Mouse (Mus musculus): ENCODE data around the gene B230217C12Rik. TPM values are rescaled to one million over a fixed set of nuclear protein-coding genes. Genes with fewer than 3 reads are reported as not detected.
"Not testable (repeated sequence)": the region's sequence is repeated elsewhere in the genome, so short reads cannot be mapped to it uniquely, and the experiment has no call there.

B230217C12Rik gene
- polyA plus RNA-seq, 1 experiment from 2014 or later, result 15.1 TPM

GRCm38 (mm10) chr11:97837051-97837450 lies 3.5 kb upstream of the B230217C12Rik start:
- H3K9me3 ChIP-seq (ENCODE audit: control insufficient read depth, low read length); H3K36me3 ChIP-seq (ENCODE audit: control insufficient read depth, insufficient read depth, low read length); H3K9ac ChIP-seq (ENCODE audit: low read depth, low read length); H3K4me3 ChIP-seq (ENCODE audit: low read depth, low read length); ATAC-seq (ENCODE audit: low FRiP score); H3K27ac ChIP-seq (ENCODE audit: low read depth, low read length); H3K4me1 ChIP-seq (replicated peaks; ENCODE audit: control insufficient read depth, insufficient read depth, low read length); H3K27me3 ChIP-seq (ENCODE audit: control insufficient read depth, insufficient read depth, low read length); DNase-seq (ENCODE audit: low spot score); H3K4me2 ChIP-seq (replicated peaks; ENCODE audit: low read depth, low read length): not testable (repeated sequence)
- 66% methylated on average over 9 of the region's 9 CpGs for WGBS

DNA sequence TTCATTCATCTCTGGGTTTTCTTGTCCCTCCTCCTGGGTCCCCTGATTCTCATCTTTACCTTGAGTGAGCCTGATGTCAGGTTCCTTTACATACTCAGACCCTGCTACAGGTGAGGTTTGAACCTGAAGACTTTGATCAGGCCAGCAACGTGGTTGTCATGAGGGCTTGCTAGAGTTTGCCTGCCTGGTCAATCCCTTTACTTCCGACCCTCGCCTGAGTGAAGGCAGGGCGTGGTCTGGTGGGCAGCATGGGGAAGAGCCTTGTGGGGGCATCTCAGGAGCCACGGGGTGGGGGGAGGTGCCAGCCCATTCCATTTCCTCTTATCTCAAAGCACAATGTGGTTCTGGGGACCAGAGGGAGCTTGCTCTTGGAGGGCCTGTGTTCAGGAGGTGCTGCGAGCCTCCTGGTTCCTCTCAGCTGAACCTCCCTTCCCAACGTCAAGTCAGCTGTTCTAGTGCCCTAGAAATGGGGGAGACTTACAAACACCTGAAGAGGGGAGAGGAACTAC lies 2.9 kb upstream of the B230217C12Rik start:
- H3K27me3 ChIP-seq (ENCODE audit: control insufficient read depth, insufficient read depth, low read length), result no peaks in the 10 kb centered on the region
- no peak for ATAC-seq (ENCODE audit: low FRiP score)
- H3K9me3 ChIP-seq (ENCODE audit: control insufficient read depth, low read length), result no peaks in the 10 kb centered on the region
- no peak overlapping the region for H3K4me2 ChIP-seq (replicated peaks; ENCODE audit: low read depth, low read length)
- 76% methylated on average over 7 of the region's 7 CpGs for WGBS
- H3K9ac ChIP-seq (ENCODE audit: low read depth, low read length), result no peak overlapping the region
- H3K4me1 ChIP-seq (replicated peaks; ENCODE audit: control insufficient read depth, insufficient read depth, low read length), result no peaks in the 10 kb centered on the region; the same call in 1 of the 2 replicates
- no peak for DNase-seq (ENCODE audit: low spot score)
- H3K27ac ChIP-seq (ENCODE audit: low read depth, low read length), result no peak overlapping the region
- H3K36me3 ChIP-seq (ENCODE audit: control insufficient read depth, insufficient read depth, low read length), result peaks cover 3% of the 10 kb centered on the region; the same call in 1 of the 2 replicates
- no peak overlapping the region for H3K4me3 ChIP-seq (ENCODE audit: low read depth, low read length)

GRCm38 (mm10) chr11:97838779-97839440 lies 1.7 kb upstream of the B230217C12Rik start:
- no peak for DNase-seq (ENCODE audit: low spot score)
- Histone ChIP-seq H3K27ac (ENCODE audit: low read depth, low read length) (0 out of 2 replicates have a peak overlapping the region, but pooled peaks have one; percentile 36), H3K4me1 (replicated peaks; ENCODE audit: control insufficient read depth, insufficient read depth, low read length) (no peaks in the 10 kb centered on the region; the same call in 1 of the 2 replicates), H3K9ac (ENCODE audit: low read depth, low read length) (no peak overlapping the region), H3K4me3 (ENCODE audit: low read depth, low read length) (no peak overlapping the region), H3K36me3 (ENCODE audit: control insufficient read depth, insufficient read depth, low read length) (peaks cover 3% of the 10 kb centered on the region; the same call in 1 of the 2 replicates), H3K27me3 (ENCODE audit: control insufficient read depth, insufficient read depth, low read length) (no peaks in the 10 kb centered on the region), H3K4me2 (replicated peaks; ENCODE audit: low read depth, low read length) (no peak overlapping the region), H3K9me3 (ENCODE audit: control insufficient read depth, low read length) (no peaks in the 10 kb centered on the region)
- 38% methylated on average over 10 of the region's 10 CpGs for WGBS
- no peak for ATAC-seq (ENCODE audit: low FRiP score)

DNA sequence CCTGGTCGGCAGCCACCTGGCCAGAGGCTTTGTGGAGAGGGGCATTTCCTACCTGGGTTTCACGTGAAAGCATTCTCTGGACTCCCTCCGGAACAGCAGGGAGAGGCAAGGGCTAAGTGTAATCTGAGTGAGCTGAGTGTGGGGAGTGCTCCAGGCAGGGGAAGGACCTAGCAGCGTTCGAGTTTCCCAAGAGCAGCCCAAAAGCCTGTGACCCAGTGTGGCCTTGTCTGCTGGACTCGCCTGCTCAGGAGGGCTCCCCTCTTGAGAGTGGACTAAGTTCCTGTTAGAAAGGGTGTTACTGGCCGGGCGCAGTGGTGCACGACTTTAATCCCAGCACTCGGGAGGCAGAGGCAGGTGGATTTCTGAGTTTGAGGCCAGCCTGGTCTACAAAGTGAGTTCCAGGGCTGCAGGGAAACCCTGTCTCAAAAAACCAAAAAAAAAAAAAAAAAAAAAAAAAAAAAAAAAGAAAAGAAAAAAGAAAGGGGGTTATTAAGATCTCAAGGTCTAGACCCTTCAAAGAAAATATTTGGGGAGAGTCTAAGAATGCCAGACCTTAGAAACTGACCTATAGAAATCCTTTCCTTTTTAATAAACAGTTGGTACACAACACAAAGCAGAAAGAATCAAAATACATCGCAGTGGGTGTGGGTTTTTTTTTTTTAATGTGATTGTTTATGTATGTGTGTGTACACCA lies 992 bp upstream of the B230217C12Rik start:
- DNase-seq (ENCODE audit: low spot score) (no peak), ATAC-seq (ENCODE audit: low FRiP score) (no peak)
- H3K4me3 ChIP-seq (ENCODE audit: low read depth, low read length), result no peak overlapping the region
- H3K27me3 ChIP-seq (ENCODE audit: control insufficient read depth, insufficient read depth, low read length), result no peaks in the 10 kb centered on the region
- H3K27ac ChIP-seq (ENCODE audit: low read depth, low read length), result 0 out of 2 replicates have a peak overlapping the region, but pooled peaks have one; percentile 36
- WGBS, result 51% methylated on average over 11 of the region's 11 CpGs
- no peak overlapping the region for H3K4me2 ChIP-seq (replicated peaks; ENCODE audit: low read depth, low read length)
- H3K4me1 ChIP-seq (replicated peaks; ENCODE audit: control insufficient read depth, insufficient read depth, low read length), result no peaks in the 10 kb centered on the region; the same call in 1 of the 2 replicates
- H3K36me3 ChIP-seq (ENCODE audit: control insufficient read depth, insufficient read depth, low read length), result peaks cover 1% of the 10 kb centered on the region; the same call in 1 of the 2 replicates
- H3K9ac ChIP-seq (ENCODE audit: low read depth, low read length), result no peak overlapping the region
- H3K9me3 ChIP-seq (ENCODE audit: control insufficient read depth, low read length), result no peaks in the 10 kb centered on the region

DNA sequence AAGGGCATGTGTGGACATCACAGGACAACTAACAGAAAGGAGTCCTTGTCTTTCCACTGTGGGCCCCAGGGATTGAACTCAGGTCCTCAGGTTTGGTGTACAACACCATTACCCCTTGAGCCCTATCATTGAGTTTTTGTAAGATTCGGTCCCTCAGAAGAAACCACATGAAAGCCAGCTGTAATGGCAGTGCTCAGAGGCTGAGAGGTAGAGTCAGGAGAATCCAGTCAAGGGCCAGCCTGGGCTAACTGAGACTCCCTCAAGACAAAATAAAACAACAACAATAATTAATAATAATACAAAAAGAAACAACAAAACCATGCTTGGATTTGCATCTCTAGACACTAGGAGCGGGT lies 467 bp upstream of the B230217C12Rik start:
- H3K36me3 ChIP-seq (ENCODE audit: control insufficient read depth, insufficient read depth, low read length), result no peaks in the 10 kb centered on the region; the same call in 1 of the 2 replicates
- 61% methylated on average over 2 of the region's 2 CpGs for WGBS
- H3K9me3 ChIP-seq (ENCODE audit: control insufficient read depth, low read length), result no peaks in the 10 kb centered on the region
- H3K27me3 ChIP-seq (ENCODE audit: control insufficient read depth, insufficient read depth, low read length), result no peaks in the 10 kb centered on the region
- ATAC-seq (ENCODE audit: low FRiP score) (no peak), DNase-seq (ENCODE audit: low spot score) (no peak)
- H3K4me2 ChIP-seq (replicated peaks; ENCODE audit: low read depth, low read length), result peak overlapping the region; percentile 31; the same call in 1 of the 2 replicates
- H3K27ac ChIP-seq (ENCODE audit: low read depth, low read length), result no peak overlapping the region
- no peak overlapping the region for H3K4me3 ChIP-seq (ENCODE audit: low read depth, low read length)
- H3K4me1 ChIP-seq (replicated peaks; ENCODE audit: control insufficient read depth, insufficient read depth, low read length), result no peaks in the 10 kb centered on the region; the same call in 1 of the 2 replicates
- H3K9ac ChIP-seq (ENCODE audit: low read depth, low read length), result no peak overlapping the region

- Histone ChIP-seq H3K27ac (ENCODE audit: low read depth, low read length) (peak overlapping the region; percentile 78), H3K4me1 (replicated peaks; ENCODE audit: control insufficient read depth, insufficient read depth, low read length) (no peaks in the 10 kb centered on the region; the same call in 1 of the 2 replicates), H3K9me3 (ENCODE audit: control insufficient read depth, low read length) (no peaks in the 10 kb centered on the region), H3K4me3 (ENCODE audit: low read depth, low read length) (peak overlapping the region; percentile 53), H3K36me3 (ENCODE audit: control insufficient read depth, insufficient read depth, low read length) (no peaks in the 10 kb centered on the region), H3K4me2 (replicated peaks; ENCODE audit: low read depth, low read length) (peak overlapping the region; percentile 31), H3K27me3 (ENCODE audit: control insufficient read depth, insufficient read depth, low read length) (no peaks in the 10 kb centered on the region), H3K9ac (ENCODE audit: low read depth, low read length) (peak overlapping the region; percentile 73)
- DNase-seq (ENCODE audit: low spot score) (peak; percentile 84), ATAC-seq (ENCODE audit: low FRiP score) (peak; percentile 71)
- 1% methylated on average over 22 of the region's 22 CpGs for WGBS
These were observed 546 bp downstream of the B230217C12Rik start for GRCm38 (mm10) chr11:97840991-97841661.

- 0 out of 2 replicates have a peak overlapping the region, but pooled peaks have one; percentile 11 for H3K27ac ChIP-seq (ENCODE audit: low read depth, low read length)
- peak overlapping the region; percentile 53; the same call in 1 of the 2 replicates for H3K4me3 ChIP-seq (ENCODE audit: low read depth, low read length)
- no peak for ATAC-seq (ENCODE audit: low FRiP score)
- 42% methylated on average over 4 of the region's 4 CpGs for WGBS
- H3K27me3 ChIP-seq (ENCODE audit: control insufficient read depth, insufficient read depth, low read length), result no peaks in the 10 kb centered on the region
- DNase-seq (ENCODE audit: low spot score), result peak; percentile 32
- peak overlapping the region; percentile 31 for H3K4me2 ChIP-seq (replicated peaks; ENCODE audit: low read depth, low read length)
- H3K9me3 ChIP-seq (ENCODE audit: control insufficient read depth, low read length), result no peaks in the 10 kb centered on the region
- H3K4me1 ChIP-seq (replicated peaks; ENCODE audit: control insufficient read depth, insufficient read depth, low read length), result no peaks in the 10 kb centered on the region; the same call in 1 of the 2 replicates
- peak overlapping the region; percentile 23; the same call in 1 of the 2 replicates for H3K9ac ChIP-seq (ENCODE audit: low read depth, low read length)
- H3K36me3 ChIP-seq (ENCODE audit: control insufficient read depth, insufficient read depth, low read length), result no peaks in the 10 kb centered on the region
These were observed 1.4 kb downstream of the B230217C12Rik start for GRCm38 (mm10) chr11:97842001-97842400.

DNA sequence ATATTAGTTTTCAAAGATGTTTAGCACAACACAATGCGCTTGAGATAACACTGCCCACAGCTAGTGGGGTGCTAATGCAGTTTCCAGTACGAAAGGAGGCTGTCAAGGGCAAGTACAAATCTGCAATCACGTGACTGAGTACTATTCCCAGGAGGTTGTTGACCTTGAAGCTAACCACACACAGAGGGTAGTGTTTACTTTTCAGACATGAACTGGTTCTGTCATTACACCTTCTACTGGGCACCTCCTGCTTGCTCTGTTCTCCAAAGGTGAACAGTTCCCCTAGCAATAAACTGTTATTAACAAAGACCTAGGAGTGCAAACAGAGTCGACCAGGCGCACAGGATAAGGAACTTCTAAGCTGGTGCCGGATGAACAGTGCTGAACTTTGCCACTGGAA lies 9.8 kb downstream of the B230217C12Rik start:
- no peak overlapping the region for H3K4me2 ChIP-seq (replicated peaks; ENCODE audit: low read depth, low read length)
- 73% methylated on average over 6 of the region's 6 CpGs for WGBS
- DNase-seq (ENCODE audit: low spot score), result no peak

More for the DNA sequence above, 9.8 kb downstream of the B230217C12Rik start:
- Histone ChIP-seq H3K36me3 (ENCODE audit: control insufficient read depth, insufficient read depth, low read length) (no peaks in the 10 kb centered on the region), H3K4me3 (ENCODE audit: low read depth, low read length) (no peak overlapping the region), H3K27me3 (ENCODE audit: control insufficient read depth, insufficient read depth, low read length) (no peaks in the 10 kb centered on the region), H3K9me3 (ENCODE audit: control insufficient read depth, low read length) (no peaks in the 10 kb centered on the region), H3K9ac (ENCODE audit: low read depth, low read length) (no peak overlapping the region), H3K27ac (ENCODE audit: low read depth, low read length) (no peak overlapping the region), H3K4me1 (replicated peaks; ENCODE audit: control insufficient read depth, insufficient read depth, low read length) (no peaks in the 10 kb centered on the region)
- no peak for ATAC-seq (ENCODE audit: low FRiP score)
